Mouse (Mus musculus) left cerebral cortex, postnatal 10 days (tissue): ENCODE results near the gene Cnn2. TPM values are rescaled to one million over a fixed set of nuclear protein-coding genes. Genes with fewer than 3 reads are reported as not detected.
"Not testable (repeated sequence)": the region's sequence is repeated elsewhere in the genome, so short reads cannot be mapped to it uniquely, and the experiment has no call there.

Experiments used
- DNase-seq, 2 experiments: peaks; one replicate each; pipeline ENCODE4 v3.0.0; 2021 to 2022; ENCODE audit warnings: low spot score in 2 of 2, mixed read lengths in 1 of 2; ENCODE audit errors: extremely low spot score in 1 of 2
- intact Hi-C: fragments of 180-260 bp; cut with DNase I; formaldehyde crosslinking; loops from one replicate; pipeline ENCODE4 v1.15.1; 2025
- total RNA-seq, 2 experiments: library from RNA; stranded (reverse); gene quantifications; 2 replicates each; pipeline ENCODE4 v1.2.3; 2021

Gene Cnn2
- total RNA-seq, 2 experiments from 2014 or later: 8.9 to 12.4 TPM

- no peak for DNase-seq
- intact Hi-C loops: no loop called here
Observed at GRCm38 (mm10) chr10:80025044-80025347, 36.6 kb downstream of the Cnn2 start.

- intact Hi-C loops: no loop called here
- no peak for DNase-seq
Observed at GRCm38 (mm10) chr10:80025463-80025862, 37.1 kb downstream of the Cnn2 start.

- intact Hi-C loops: no loop called here
- peak in 1 of 2 experiments; percentile 38 for DNase-seq
Observed at GRCm38 (mm10) chr10:80025889-80026288, 37.5 kb downstream of the Cnn2 start.

GRCm38 (mm10) chr10:80027681-80028520, 39.5 kb downstream of the Cnn2 start:
- intact Hi-C loops: no loop called here

GRCm38 (mm10) chr10:80028521-80028846, 40.1 kb downstream of the Cnn2 start:
- DNase-seq: no peak
- intact Hi-C loops: no loop called here

More at GRCm38 (mm10) chr10:80027681-80028520, 39.5 kb downstream of the Cnn2 start:
- peak in 1 of 2 experiments; percentile 41 for DNase-seq

- intact Hi-C loops: no loop called here
- peak in 1 of 2 experiments; percentile 27 for DNase-seq
Observed at GRCm38 (mm10) chr10:80030191-80030590, 41.8 kb downstream of the Cnn2 start.

GRCm38 (mm10) chr10:80030736-80031135, 42.4 kb downstream of the Cnn2 start:
- DNase-seq: peak in 1 of 2 experiments; percentile 30
- intact Hi-C loops: no loop called here

- DNase-seq: peak in 1 of 2 experiments; percentile 80
- intact Hi-C loops: no loop called here
Observed at GRCm38 (mm10) chr10:80032799-80033480, 44.6 kb downstream of the Cnn2 start.

GRCm38 (mm10) chr10:80033511-80034391, 45.4 kb downstream of the Cnn2 start:
- DNase-seq: no peak
- intact Hi-C loops: no loop called here

- intact Hi-C loops: loop anchor here (5.0 kb wide), 1 partner anchor 48 kb away; the partner anchor contains the start of gene Cnn2
Observed at GRCm38 (mm10) chr10:80035148-80035547, 46.8 kb downstream of the Cnn2 start.

GRCm38 (mm10) chr10:80035686-80036085, 47.3 kb downstream of the Cnn2 start:
- no peak for DNase-seq
- intact Hi-C loops: loop anchor here (5.0 kb wide), 1 partner anchor 48 kb away; the partner anchor contains the start of gene Cnn2

More at GRCm38 (mm10) chr10:80035148-80035547, 46.8 kb downstream of the Cnn2 start:
- DNase-seq: peak in 1 of 2 experiments; percentile 45

GRCm38 (mm10) chr10:80036832-80037231, 48.4 kb downstream of the Cnn2 start:
- intact Hi-C loops: loop anchor here (5.0 kb wide), 1 partner anchor 50 kb away; the partner anchor contains the start of gene Cnn2

GRCm38 (mm10) chr10:80039559-80039979, 51.2 kb downstream of the Cnn2 start, which contains the start of gene Polr2e:
Gene Polr2e, minus strand, starts transcription at chr10:80039795.
- intact Hi-C loops: loop anchor here (5.0 kb wide), 1 partner anchor 52 kb away; the partner anchor contains the start of gene Cnn2

More at GRCm38 (mm10) chr10:80036832-80037231, 48.4 kb downstream of the Cnn2 start:
- peak in 1 of 2 experiments; percentile 28 for DNase-seq

GRCm38 (mm10) chr10:80041409-80042060, 53.2 kb downstream of the Cnn2 start:
- DNase-seq, intact Hi-C loops: not testable (repeated sequence)

More at GRCm38 (mm10) chr10:80039559-80039979, 51.2 kb downstream of the Cnn2 start, which contains the start of gene Polr2e:
- DNase-seq: peak; percentile 97 to 98

- DNase-seq: peak in 1 of 2 experiments; percentile 47
- intact Hi-C loops: no loop called here
Observed at GRCm38 (mm10) chr10:80044087-80044486, 55.7 kb downstream of the Cnn2 start.

GRCm38 (mm10) chr10:80045364-80045763, 57.0 kb downstream of the Cnn2 start:
- DNase-seq, intact Hi-C loops: not testable (repeated sequence)
